Mouse (Mus musculus): ENCODE measurements around the gene Aldoc. TPM values are rescaled to one million over a fixed set of nuclear protein-coding genes. Genes with fewer than 3 reads are reported as not detected.
"Not testable (repeated sequence)": the region's sequence is repeated elsewhere in the genome, so short reads cannot be mapped to it uniquely, and the experiment has no call there.

Gene Aldoc
- 10 to 100 TPM; 25.1 to 28.0 TPM for total RNA-seq (2021)
- 15.7 and 26.0 TPM in 2 replicates for polyA plus RNA-seq (2012; rRNA removed)
- long read RNA-seq, transcript Aldoc-201 (9 exons, 2,786 nt): major isoform, 25 of 25 reads
- long read RNA-seq, partial matches to known transcripts: 0 of 25 reads
- long read RNA-seq, other reads (novel, unspliced or antisense): 0 of 25 reads

DNA sequence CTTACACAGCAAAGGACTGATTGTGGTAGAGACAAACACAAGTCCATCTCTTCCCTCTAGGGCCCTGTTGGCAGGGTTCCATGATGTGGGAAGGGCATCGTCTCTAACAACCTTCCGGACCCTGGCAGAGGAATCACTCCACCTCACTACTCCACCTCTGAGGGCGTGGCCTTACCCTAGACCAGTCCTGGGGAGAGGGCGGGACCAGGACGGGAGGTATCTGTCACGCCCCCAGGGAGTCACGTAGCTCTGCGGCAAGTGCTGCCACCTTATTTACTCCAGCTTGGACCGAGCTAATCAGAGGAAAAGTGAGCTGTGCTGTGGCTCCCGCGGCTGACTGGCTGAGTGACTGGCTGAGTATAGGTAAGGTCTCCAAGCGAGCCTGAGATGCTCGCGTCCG is at the start of gene Aldoc:
TSS of gene Aldoc (plus strand) at position 109 of the 400 bp plus-strand sequence.
- peak; percentile 90 for DNase-seq

DNA sequence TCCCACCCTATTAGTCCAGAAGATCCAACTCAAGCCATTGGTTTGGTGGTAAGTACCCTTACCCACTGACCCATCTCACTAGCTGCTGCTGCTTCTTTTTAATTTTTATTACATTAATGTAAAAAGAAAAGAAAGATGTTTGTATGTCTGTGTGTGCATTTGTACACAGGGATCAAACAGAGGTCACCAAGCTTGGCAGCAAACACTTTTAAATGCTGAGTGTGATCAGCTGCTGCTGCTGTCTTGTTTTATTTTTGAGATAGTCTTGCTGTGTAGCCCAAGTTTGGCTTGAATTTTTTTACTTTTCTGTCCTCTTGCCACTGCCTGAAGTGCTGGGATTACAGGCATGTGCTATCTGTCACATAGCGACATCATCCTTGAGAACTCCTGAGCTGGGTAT is 47.2 kb upstream of the Aldoc start:
- DNase-seq: no peak

DNA sequence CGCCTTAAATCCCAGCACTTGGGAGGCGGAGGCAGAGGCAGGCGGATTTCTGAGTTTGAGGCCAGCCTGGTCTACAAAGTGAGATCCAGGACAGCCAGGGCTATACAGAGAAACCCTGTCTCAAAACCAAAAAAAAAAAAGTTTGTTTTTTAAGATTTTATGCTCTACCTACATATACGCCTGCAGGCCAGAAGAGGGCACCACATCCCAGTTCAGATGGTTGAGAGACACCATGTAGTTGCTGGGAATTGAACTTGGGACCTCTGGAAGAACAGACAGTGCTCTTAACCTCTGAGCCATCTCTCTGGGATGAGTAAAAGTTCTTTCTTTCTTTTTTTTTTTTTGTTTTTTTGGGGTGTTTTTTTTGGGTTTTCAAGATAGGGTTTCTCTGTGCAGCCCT is 46.6 kb upstream of the Aldoc start:
- DNase-seq: not testable (repeated sequence)

DNA sequence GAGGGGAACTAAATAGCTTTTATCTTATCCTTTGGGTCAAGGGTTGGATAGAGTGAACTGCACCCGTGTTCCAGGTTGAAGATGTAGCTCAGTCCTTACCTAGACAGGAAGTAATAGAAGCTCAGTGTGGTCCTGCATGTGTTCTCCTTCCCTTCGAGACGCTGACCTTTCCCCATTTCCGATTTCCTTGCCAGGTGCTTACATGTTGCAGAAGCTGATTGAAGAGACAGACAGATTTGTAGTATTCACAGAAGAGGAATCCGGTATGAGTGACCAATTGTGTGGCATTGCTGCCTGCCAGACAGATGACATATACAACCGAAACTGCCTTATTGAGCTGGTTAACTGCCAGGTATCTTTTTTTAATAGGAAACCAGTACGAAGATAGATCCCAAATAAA is 43.9 kb upstream of the Aldoc start:
- DNase-seq: no peak

DNA sequence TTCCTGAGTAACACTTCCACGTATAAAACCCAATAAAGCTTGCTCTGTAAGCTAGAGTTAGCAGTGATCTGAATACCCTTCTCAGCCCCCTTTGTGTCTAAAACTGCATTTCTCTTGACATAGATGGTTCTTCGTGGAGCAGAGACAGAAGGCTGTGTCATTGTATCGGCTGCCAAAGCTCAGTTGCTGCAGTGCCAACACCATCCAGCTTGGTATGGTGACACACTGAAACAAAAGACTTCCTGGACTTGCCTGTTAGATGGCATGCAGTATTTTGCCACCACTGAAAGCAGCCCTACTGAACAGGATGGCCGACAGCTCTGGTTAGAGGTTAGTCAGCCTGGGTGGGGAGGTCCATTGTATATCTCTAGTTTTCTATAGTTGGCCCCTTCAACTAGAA is 43.2 kb upstream of the Aldoc start:
- DNase-seq: no peak

DNA sequence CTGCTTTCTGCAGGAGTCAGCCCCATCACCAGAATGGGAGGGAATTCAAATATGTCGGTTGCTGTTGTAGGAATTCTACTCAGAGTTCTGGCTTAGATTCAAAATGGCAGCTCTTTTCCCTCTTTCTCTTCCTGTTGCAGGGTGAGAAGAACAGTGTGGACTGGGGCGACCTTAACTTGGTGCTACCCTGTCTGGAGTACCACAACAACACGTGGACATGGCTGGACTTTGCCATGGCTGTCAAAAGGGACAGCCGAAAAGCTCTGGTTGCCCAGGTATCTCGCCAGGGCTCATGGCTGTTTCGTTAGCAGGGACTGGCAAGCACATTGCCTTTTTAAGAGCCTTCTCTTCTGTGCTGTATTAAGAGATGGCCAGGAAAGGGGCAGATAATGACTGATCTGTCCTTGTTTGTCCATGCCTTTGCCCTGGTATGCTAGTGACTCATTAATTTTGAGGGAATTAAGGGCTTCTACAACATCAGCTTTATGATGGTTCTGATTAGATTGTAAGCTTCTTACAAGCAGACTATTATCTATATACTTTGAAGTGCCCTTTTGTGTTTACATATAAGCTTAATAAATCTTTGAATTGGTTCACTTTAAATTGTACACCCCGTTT is 33.5 kb upstream of the Aldoc start:
- no peak for DNase-seq

DNA sequence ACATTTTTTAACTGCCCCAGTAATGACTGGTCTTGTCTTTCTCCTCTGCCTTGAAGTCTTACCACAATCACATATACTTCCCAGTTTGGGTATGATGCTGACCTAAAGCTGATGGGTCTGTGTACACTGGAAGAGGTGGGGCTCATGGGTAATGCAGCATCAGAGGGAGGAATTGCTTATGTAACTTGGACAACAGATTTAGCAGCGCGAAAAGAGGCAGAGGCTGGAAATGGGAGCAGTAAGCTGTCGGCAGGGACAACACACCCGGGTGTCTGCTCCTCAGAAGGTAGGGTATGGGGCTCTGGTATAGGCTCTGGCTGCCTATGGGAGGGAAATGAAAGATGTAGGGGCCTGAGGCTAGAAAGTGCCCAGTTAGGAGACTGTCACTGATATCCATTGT is 32.1 kb upstream of the Aldoc start, which contains the start of gene BC030499:
TSS of gene BC030499 (plus strand) at position 188 of the 400 bp plus-strand sequence.
- no peak for DNase-seq

DNA sequence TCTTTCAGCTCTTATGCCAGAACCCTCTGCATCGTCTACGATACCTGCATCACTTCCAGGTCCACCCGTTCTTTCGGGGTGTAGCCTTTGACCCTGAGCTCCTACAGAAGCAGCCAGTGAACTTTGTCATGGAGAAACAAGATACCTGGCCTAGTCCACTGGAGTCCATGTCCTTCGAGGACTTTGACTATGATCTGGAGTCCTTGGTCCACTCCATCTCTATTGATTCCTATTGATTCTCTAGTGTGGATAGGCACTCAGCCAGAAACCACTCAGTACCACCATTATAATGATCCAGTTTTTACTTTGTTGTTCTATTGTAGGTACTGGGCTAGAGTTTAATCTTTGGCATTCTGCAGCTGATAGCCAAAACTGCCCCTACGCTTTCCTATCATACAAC is 28.2 kb upstream of the Aldoc start:
- no peak for DNase-seq

DNA sequence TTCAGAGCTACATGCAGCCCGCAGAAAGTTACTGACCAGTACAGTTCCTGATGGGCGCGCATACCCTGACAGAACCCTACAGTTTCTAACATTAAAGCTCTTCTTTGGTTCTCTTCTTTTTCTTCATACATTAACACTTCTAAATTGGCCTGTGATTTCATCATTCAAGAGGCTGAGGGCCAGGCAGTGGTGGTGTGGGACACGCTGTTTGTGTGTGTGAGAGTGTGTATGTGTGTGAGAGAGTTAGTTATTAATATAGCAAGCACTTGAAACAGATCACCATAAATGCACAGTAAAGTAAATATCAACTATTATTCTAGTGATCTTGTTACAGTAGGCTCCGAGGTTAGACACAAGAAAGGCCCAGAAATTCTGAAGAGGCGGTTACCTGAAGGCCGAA is 21.9 kb upstream of the Aldoc start:
- DNase-seq: no peak

DNA sequence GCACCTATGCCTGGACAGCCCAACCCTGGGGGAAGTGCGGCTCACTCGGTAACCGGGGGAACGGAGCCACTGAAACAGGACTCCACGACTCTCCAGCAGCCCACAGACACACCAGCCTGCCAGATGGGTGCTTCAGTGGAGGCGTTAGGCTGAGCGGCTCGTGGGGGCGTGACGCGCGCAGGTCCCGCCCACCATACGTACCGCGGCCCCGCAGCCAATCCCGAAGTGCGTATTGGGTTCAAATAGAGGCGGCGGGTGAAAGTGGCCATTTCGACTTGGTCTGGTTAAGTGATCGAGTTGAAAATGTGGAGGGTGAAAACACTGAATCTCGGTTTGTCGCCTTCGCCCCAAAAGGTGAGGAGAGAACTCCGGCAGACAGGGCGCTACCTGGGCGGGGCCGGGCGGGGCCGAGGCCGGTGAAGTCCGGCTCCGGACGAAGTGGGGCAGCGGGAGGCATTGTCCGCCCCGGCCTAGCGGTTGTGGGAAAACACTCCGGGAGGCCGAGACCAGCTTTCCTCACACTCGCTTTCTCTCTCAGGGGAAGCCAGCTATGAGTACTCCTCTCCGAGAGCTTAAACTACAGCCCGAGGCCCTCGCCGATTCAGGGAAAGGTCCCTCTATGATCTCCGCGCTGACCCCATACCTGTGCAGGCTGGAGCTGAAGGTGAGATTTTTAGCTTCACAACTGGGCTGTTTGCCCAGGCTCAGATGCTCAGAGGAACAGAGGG is 21.2 kb upstream of the Aldoc start, which contains the start of gene Spag5:
TSS of gene Spag5 (plus strand) at position 173 of the 728 bp plus-strand sequence.
- peak; percentile 94 for DNase-seq

DNA sequence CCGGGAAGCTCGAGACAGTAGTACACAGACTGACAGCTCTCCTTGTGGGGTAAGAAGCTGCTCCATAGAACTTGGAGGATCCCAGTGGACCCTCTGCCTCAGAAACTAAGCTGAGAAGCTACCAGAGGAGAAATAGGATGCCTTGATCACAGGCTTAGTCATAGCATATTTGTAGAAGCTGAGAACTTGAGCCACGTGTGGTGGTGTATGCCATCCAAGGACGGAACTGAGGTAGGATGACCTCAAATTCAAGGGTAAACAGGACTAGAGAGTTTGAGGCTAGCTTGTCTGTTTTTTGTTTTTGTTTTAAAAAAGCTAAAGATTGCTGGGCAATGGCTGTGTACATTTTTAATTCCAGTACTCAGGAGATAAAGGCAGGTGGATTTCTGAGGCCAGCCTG is 17.5 kb upstream of the Aldoc start:
- peak; percentile 48 for DNase-seq

DNA sequence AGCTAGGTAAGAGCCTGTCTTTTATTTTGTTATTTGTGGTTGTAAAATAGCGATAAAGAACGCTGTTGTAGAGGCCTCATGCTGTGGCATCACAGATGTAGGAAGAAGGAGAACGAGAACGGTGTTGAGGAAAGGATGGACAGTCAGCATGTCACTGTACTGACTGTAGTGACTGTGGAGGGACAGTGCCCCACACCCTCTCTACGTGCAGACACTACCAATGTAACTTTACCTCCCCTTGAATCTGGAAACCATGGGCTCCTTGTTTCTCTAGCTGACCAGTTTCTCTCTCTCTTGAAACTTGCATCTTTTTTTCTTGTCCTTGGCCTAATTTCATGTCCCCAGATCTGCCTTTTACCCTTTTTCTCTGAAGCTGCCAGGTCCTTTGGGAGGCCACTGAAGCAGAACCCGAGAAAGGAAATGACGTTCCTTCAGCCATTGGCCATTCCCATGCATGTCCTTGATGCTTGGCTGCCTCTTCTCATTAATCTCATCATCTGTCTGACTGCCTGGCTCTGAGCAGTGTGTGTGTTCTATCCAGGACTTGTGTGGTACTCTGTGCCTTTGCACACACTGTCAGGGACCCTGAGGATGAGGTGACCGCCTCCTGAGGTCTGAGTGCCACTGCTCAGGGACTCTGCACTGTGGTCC is 11.8 kb upstream of the Aldoc start:
- DNase-seq: peak; percentile 55

DNA sequence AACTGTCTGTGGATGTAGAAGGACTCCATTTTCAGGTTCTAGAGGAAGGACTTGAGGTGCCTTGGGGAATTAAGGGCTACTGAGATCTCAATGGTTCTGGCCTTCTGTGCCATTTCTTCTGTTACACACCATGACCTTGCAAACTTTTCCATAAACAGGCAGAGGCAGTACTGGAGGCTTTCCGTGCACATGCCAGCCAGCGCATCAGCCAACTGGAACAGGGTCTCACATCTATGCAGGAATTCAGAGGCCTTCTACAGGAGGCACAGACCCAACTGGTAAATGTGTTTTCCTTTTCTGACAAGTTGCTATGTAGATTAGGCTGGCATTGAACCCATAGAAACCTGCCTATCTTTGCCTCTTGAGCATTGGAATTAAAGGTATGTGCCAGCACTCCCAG is 9.1 kb upstream of the Aldoc start:
- peak; percentile 52 for DNase-seq

DNA sequence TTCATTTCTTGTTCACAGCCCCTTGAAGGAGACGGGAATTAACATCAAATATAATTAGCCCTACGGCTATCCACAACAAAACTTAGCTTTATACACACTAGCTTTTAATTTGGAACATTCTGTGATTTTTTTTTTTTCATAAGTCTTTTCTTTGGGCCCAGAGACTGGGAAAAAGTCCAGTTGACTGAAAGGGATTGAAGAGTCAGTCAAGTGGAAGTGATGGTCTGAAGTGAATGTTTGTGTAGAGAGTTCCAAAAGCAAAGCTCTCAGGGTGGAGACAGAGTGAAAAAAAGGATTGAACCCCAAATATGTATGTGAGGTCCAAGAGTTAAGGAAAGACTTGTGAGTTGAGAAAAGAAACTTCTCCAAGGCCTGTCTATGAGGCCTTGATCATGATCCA is 4.4 kb upstream of the Aldoc start:
- DNase-seq: no peak

DNA sequence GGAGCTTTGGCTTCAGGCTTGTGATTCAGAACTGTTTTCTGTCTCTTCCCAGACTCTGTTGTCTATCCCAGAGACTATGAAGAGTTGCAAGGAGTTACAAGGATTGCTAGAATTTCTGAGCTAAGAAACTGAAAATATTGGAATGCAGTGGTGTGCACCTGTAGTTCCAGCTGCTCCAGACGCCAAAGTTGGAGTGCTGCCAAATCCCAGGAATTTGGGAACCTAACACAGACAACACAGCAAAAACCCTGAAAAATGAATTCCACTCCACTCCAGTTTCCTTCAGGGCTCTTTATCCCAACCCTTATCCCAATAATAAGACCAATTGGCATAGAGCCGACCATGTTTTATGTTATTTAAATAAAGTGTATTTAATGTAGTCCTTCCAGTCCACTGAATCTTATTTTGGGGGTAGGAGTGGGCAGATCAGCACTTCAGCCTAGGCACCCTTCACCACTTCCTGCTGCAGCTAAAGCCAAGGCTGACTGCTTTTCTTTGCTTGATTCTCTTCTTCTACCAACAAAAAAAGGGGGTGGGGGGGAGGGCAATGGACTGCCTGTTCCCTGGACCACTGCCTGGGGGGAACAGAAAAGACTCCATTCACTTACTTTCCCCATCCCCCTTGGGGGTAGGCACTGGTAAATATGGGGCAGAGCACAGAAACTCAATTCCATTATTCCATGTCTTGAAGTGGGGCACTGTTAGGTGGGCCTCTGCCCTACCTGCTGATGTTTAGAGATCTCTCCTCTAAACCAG is 514 bp upstream of the Aldoc start:
- DNase-seq: no peak

DNA sequence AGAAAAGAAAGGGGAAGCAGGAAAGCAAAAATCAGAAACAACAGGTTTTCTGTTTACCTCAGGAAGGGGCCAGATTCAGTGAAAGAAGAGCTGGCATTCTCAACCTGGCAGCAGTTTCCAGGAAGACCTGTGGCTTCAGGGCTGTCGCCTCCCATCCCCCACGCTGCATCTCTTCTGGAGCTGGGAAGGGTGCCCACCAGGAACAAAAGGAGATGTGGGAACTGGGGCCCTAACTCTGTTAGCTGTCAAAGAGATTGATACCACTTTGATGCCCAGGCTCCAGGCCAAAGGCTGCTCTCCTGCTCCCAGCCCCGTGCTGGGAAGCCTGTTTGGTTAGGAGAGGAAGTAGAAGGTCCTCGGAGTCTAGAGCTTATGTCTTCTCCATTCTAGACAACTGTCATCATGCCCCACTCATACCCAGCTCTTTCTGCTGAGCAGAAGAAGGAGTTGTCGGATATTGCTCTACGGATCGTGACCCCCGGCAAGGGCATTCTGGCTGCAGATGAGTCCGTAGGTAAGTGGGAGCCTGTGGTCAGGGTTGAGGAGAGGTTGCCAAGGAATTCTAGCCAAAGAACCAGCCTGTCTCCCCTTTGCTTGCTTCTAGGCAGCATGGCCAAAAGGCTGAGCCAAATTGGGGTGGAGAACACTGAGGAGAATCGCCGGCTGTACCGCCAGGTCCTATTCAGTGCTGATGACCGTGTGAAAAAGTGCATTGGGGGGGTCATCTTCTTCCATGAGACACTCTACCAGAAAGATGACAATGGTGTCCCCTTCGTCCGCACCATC is 1.4 kb downstream of the Aldoc start:
- DNase-seq: no peak

DNA sequence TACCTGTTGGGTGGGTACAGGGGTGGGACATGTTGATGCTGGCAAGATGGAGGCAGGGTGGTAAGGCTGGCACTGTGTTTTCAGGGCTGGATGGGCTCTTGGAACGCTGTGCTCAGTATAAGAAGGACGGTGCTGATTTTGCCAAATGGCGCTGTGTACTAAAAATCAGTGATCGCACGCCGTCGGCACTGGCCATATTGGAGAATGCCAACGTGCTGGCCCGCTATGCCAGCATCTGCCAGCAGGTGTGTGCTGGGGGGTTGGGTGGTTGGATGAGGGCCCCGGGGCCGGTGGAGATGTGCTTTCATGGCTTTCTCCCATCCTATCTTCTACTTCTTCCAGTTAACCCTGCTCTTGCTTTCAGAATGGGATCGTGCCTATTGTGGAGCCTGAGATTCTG is 2.2 kb downstream of the Aldoc start:
- DNase-seq: no peak

DNA sequence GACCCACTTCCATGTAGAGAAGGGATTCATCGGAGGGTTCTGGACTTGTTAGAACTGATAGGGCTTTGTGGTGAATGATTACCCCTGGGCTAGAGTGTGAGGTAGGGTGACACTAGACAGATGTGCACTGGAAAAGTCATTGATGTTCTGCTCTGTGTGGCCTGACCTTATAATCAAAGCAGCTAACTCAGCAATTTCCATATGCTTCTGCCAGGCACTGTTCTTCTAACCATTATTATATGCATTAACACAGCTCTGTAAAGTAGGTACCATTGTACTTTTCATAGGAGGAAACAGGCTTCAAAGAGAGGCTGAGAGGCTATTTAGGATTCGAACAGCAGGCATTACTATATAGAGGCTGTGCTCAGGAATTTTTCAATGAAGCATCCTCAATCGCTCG is 4.4 kb downstream of the Aldoc start:
- no peak for DNase-seq

DNA sequence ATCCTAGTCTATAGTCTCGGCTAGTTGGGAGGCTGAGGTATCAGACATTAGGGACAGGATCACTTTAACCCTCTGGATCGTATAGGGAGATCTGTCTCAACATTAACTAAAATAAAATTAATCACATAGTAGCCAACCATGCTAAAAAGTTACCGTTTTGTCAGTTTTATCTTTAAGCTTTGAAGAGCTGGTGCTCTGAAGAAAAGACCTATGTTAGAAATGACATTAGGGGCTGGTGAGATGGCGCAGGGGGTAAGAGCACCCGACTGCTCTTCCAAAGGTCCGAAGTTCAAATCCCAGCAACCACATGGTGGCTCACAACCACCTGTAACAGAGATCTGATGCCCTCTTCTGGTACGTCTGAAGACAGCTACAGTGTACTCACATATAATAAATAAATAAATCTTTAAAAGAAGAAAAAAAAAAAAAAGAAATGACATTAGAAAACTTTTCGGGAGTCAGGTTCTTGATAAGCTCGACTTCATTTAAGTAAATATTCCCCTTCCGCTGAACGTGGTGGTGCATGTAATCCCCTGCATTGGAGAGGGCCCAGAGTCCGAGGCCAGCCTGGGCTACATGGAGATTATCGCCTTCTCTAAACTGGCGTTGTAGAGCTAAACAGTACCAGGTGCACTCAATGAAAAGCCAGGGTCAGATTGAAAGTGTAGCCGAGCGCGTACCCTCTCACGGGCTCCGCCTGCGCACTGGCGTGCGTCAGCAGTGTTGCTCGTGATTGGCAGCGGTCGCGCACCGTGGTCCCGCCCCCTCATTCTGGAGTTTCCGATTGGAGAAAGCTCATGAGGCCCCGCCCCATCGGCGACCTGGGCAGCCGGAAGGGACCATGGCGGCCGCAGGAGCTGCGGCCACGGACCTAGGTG is 5.1 kb downstream of the Aldoc start, which contains the start of gene Pigs:
TSS of gene Pigs (plus strand) at position 782 of the 878 bp plus-strand sequence.
- peak; percentile 98 for DNase-seq

DNA sequence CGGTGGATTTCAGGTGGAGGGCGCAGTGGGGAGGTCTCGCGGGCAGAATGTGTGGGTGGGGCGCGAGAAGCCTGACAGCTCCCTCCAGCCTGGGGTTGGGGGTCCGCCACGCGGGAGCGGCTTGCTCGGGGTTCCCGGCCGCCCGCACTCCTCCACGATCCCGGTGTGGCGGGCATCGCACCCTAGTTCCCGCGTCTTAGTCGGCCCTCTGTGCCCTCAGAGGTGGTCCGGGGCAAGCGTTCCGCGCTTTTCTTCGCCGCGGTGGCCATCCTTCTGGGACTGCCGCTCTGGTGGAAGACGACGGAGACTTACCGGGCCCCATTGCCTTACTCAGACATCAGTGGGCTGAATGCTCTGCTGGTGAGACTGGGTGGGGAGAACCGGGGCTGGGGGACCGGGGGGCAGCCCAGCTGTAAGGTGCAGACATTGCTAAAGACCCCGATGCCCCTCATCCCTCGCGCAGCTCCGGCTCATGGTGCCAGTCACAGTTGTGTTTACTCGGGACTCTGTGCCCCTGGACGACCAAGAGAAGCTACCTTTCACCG is 5.8 kb downstream of the Aldoc start:
- DNase-seq: no peak

Measured in adrenal gland, adult 2 months (tissue).